Mouse (Mus musculus) limb, embryonic 14.5 days (tissue): Measurements from ENCODE around the gene Hist1h4k. TPM values are rescaled to one million over a fixed set of nuclear protein-coding genes. Genes with fewer than 3 reads are reported as not detected.
A peak's percentile ranks its signal among the peaks of the same experiment; 100 is the strongest.
"Not testable (repeated sequence)": the region's sequence is repeated elsewhere in the genome, so short reads cannot be mapped to it uniquely, and the experiment has no call there.

ENCODE experiments used
- ATAC-seq: fragments of 200-750 bp; cut with Nextera tagmentation; 2 replicates; pipeline ENCODE4 v1.8.0; 2017; ENCODE audit warnings: low read depth, moderate number of reproducible peaks, moderate TSS enrichment; ENCODE audit not compliant: low FRiP score
- DNase-seq: peaks from one replicate; pipeline ENCODE4 v3.0.0-alpha.2; 2015; ENCODE audit warnings: low spot score
- H3K27ac ChIP-seq: fragments of 300-500 bp; sonication (generic); replicated peaks from 2 replicates; pipeline ENCODE4 v1.5.1; 2014; ENCODE audit warnings: low read depth, mild to moderate bottlenecking, low read length, moderate library complexity, mixed read lengths
- H3K27me3 ChIP-seq: fragments of 300-500 bp; sonication (generic); 2 replicates; pipeline ENCODE4 v1.6.1; 2014; ENCODE audit warnings: low read length, mixed read lengths; ENCODE audit not compliant: control insufficient read depth, insufficient read depth
- H3K36me3 ChIP-seq: fragments of 300-500 bp; sonication (generic); 2 replicates; pipeline ENCODE4 v1.6.1; 2014; ENCODE audit warnings: mild to moderate bottlenecking, low read length, moderate library complexity, mixed read lengths; ENCODE audit not compliant: control insufficient read depth, insufficient read depth
- H3K4me1 ChIP-seq: fragments of 300-500 bp; sonication (generic); 2 replicates; pipeline ENCODE4 v1.6.1; 2014; ENCODE audit warnings: antibody characterized with exemption, low read length, mixed read lengths; ENCODE audit not compliant: control insufficient read depth, insufficient read depth
- H3K4me2 ChIP-seq: fragments of 300-500 bp; sonication (generic); replicated peaks from 2 replicates; pipeline ENCODE4 v1.6.1; 2014; ENCODE audit warnings: low read depth, mild to moderate bottlenecking, low read length, moderate library complexity; ENCODE audit not compliant: severe bottlenecking
- H3K4me3 ChIP-seq: fragments of 300-500 bp; sonication (generic); replicated peaks from 2 replicates; pipeline ENCODE4 v1.5.1; 2014; ENCODE audit warnings: low read length
- H3K9ac ChIP-seq: fragments of 300-500 bp; sonication (generic); 2 replicates; pipeline ENCODE4 v1.6.1; 2014; ENCODE audit warnings: mild to moderate bottlenecking, low read depth, low read length, moderate library complexity; ENCODE audit not compliant: severe bottlenecking
- H3K9me3 ChIP-seq: fragments of 300-500 bp; sonication (generic); 2 replicates; pipeline ENCODE4 v1.6.1; 2016; ENCODE audit warnings: low read length; ENCODE audit not compliant: control insufficient read depth
- POLR2A ChIP-seq: fragments of 200-500 bp; IDR thresholded peaks from 2 replicates; pipeline ENCODE4 v1.8.0; 2012; ENCODE audit warnings: inconsistent platforms, mild to moderate bottlenecking, moderate library complexity, borderline replicate concordance; ENCODE audit not compliant: insufficient read depth, insufficient read length; ENCODE audit errors: extremely low read depth
- WGBS: fragments of 180-500 bp; shearing (Covaris S2); extraction: QIAGEN DNeasy Blood & Tissue Kit; methylation state at CpG from one replicate; pipeline ENCODE4 v1.1.7; 2014; 5-methylcytosine and 5-hydroxymethylcytosine counted together
- polyA plus RNA-seq, 2 experiments: library from polyadenylated mRNA; depleted of rRNA in 1 of 2; stranded (reverse) in 1 of 2; unstranded in 1 of 2; fragments of >200 nt; fragmentation: Nextera tagmentation in 1 of 2; extraction: Ambion mirVana in 1 of 2; gene quantifications; 2 replicates each; pipeline versions ENCODE4 v1.2.1 to v1.2.3; 2012 to 2014

Gene Hist1h4k
- polyA plus RNA-seq, 2 experiments: 4.0 to 22.3 TPM

DNA sequence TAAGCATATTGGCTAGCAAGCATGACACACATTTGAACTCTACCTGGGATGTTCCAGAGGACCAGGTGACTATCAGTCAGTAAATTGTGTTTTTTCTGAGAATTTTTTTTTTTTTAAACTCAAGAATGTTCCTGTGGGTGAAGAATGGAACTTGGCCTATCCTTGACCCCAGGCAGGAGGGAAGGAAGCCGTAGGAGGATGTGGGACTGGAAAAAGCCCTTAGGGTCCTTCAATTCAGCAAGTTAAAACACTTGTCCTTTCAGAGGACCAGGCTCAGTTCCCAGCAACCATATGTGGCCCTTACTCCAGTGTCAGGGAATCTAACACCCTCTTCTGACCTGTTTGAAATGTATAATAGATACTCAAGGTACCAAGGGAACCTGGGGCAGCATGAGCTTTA lies 20.8 kb downstream of the Hist1h4k start:
- TF ChIP-seq POLR2A: no peak
- no peak overlapping the region for H3K27ac ChIP-seq
- no peaks in the 10 kb centered on the region for H3K4me1 ChIP-seq
- WGBS: 12% methylated on average over 1 of the region's 1 CpGs
- no peaks in the 10 kb centered on the region for H3K27me3 ChIP-seq
- DNase-seq (no peak), ATAC-seq (no peak)
- H3K36me3 ChIP-seq: no peaks in the 10 kb centered on the region
- H3K9me3 ChIP-seq: no peaks in the 10 kb centered on the region
- no peak overlapping the region for H3K9ac ChIP-seq
- H3K4me3 ChIP-seq: no peak overlapping the region
- no peak overlapping the region for H3K4me2 ChIP-seq

DNA sequence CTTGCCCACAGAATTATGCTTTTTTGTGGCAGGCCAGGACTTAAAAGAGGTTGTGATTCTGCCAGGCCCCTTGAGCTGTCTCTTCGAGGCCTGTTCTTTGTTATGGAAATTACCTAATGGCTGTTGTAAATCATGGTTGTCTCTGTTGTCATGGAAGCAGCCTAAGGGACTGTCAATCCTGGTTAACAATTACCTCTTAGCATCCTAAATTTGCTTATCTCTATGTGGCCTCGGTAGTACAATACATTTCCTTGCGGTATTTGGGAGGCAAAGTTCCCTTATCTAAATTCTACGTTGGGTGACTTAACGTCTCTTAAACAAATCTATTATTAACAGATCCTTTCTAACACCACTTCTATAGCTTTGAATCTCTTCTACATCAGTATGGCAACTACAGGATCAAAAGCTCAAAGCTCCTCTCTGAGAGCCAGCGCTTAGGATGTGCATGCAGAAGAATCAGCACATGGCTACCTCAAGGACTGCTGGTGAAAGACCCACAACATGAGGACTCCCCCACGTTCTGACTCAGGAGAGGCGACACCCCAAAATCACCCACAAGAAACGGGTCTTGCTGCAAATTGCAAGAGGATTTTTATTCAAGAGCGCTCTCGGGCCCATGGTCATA lies 22.2 kb downstream of the Hist1h4k start:
- H3K27me3 ChIP-seq: no peaks in the 10 kb centered on the region
- H3K4me1 ChIP-seq: no peaks in the 10 kb centered on the region
- DNase-seq: no peak
- no peak for ATAC-seq
- H3K4me2 ChIP-seq: no peak overlapping the region
- WGBS: 31% methylated on average over 10 of the region's 11 CpGs
- no peak for TF ChIP-seq POLR2A
- no peak overlapping the region for H3K9ac ChIP-seq
- no peaks in the 10 kb centered on the region for H3K36me3 ChIP-seq
- no peak overlapping the region for H3K4me3 ChIP-seq
- H3K9me3 ChIP-seq: no peaks in the 10 kb centered on the region
- no peak overlapping the region for H3K27ac ChIP-seq

DNA sequence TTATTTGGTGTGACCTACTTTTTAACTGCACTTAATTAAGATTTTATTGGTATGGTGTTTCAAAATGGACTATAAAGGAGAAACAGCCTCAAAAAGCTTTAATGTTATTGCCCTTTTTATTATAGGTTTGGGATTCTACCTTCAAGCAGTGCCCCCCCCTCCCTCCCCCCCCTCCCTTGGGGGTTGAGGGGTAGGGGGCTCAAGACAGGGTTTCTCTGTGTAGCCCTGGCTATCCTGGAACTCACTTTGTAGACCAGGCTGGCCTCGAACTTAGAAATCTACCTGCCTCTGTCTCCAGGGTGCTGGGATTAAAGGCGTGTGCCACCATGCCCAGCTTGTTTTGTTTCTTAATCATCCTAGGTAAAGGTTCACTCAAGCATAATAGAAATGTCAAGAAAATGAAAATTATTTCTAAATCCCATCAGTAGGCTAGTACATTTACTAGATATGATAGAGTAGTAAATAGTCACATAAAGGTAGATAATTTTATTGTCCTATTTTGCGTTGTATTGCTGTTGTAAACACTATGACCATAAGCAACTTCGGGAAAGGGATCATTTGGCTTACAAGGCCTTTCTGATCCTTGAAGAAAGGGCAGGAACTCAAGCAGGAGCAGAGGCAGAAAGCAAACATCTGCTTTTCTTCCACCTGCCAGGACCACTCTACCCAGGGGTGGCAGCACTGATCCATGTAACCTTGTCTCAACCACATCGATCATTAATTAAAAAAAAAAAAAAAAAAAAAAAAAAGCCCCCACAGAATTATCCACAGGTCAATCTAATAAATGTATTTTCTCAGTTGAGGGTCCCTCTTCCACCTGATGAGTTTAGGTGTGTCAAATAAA lies 27.1 kb downstream of the Hist1h4k start:
- H3K27me3 ChIP-seq: no peaks in the 10 kb centered on the region
- DNase-seq (no peak), ATAC-seq (no peak)
- no peaks in the 10 kb centered on the region for H3K9me3 ChIP-seq
- peaks cover 19% of the 10 kb centered on the region for H3K4me1 ChIP-seq
- H3K9ac ChIP-seq: no peak overlapping the region
- H3K4me3 ChIP-seq: 0 out of 2 replicates have a peak overlapping the region, but pooled peaks have one; percentile 40
- H3K27ac ChIP-seq: peak overlapping the region; percentile 82; the same call in 1 of the 2 replicates
- peak overlapping the region; percentile 54 for H3K4me2 ChIP-seq
- 21% methylated on average over 5 of the region's 5 CpGs for WGBS
- no peak for TF ChIP-seq POLR2A
- H3K36me3 ChIP-seq: no peaks in the 10 kb centered on the region

DNA sequence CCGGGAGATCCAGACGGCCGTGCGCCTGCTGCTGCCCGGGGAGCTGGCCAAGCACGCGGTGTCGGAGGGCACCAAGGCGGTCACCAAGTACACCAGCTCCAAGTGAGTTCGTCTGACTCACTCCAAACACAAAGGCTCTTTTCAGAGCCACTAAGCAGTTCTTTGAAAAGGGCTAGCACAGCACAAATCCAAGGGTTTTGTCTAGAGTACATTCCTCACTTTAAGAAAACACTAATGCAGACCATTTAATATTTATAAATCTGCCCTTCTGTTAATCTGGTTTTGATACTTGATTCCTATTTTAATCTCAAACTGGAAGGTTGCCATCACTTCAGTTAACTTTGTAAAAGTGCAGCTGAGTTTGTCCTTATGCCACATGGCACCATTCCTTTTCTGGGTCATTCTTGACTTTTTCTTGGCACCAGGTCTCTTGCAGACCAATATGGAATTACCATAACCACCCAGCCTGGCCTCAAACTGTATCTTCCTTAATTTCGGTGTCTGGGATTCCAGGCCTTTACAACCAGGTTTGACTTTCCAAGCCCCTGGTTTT lies 27.9 kb downstream of the Hist1h4k start:
- Histone ChIP-seq H3K4me1 (peaks cover 20% of the 10 kb centered on the region), H3K4me2 (peak overlapping the region; percentile 54), H3K27ac (peak overlapping the region; percentile 82), H3K36me3 (no peaks in the 10 kb centered on the region), H3K9ac (peak overlapping the region; percentile 51), H3K4me3 (peak overlapping the region; percentile 40), H3K9me3 (no peaks in the 10 kb centered on the region), H3K27me3 (no peaks in the 10 kb centered on the region)
- peak; percentile 54; the same call in 1 of the 2 replicates for TF ChIP-seq POLR2A
- WGBS: 2% methylated on average over 10 of the region's 11 CpGs
- DNase-seq (peak; percentile 42), ATAC-seq (no peak; the same call in 1 of the 2 replicates)

DNA sequence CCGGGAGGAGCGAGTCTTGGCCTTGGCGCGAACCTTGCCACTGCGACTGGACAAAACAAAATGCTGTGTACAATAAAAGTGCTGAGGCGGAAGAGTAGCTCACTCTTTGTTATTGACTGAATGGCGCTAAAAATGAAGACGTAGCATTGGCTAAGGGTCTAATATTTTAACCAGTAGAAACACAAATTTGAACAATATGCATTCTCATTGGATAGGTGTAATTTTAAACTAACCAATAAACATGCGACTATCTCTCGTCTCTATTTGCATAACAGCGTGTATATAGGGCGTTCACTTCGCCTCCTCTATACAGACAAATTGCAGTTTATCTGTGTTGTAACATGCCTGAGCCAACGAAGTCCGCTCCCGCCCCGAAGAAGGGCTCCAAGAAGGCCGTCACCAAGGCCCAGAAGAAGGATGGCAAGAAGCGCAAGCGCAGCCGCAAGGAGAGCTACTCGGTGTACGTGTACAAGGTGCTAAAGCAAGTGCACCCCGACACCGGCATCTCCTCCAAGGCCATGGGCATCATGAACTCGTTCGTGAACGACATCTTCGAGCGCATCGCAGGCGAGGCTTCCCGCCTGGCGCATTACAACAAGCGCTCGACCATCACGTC lies 28.4 kb downstream of the Hist1h4k start, which contains the start of gene Hist1h2bm:
TSS of gene Hist1h2bm (plus strand) at position 288 of the 616 bp plus-strand sequence.
- ATAC-seq: peak; percentile 93
- H3K27me3 ChIP-seq, H3K36me3 ChIP-seq, H3K9me3 ChIP-seq: not testable (repeated sequence)
- TF ChIP-seq POLR2A: peak; percentile 86; the same call in 1 of the 2 replicates
- Histone ChIP-seq H3K4me1 (peaks cover 20% of the 10 kb centered on the region), H3K4me3 (peak within 1 kb of the TSS; percentile 40), H3K27ac (peak within 1 kb of the TSS; percentile 83), H3K4me2 (peak within 1 kb of the TSS; percentile 54), H3K9ac (peak within 1 kb of the TSS; percentile 51)
- under 1% methylated on average over 30 of the region's 37 CpGs for WGBS
- peak; percentile 97 for DNase-seq
